8 mouse cellular contexts compared by ENCODE assay signal in the genomic region with DNA sequence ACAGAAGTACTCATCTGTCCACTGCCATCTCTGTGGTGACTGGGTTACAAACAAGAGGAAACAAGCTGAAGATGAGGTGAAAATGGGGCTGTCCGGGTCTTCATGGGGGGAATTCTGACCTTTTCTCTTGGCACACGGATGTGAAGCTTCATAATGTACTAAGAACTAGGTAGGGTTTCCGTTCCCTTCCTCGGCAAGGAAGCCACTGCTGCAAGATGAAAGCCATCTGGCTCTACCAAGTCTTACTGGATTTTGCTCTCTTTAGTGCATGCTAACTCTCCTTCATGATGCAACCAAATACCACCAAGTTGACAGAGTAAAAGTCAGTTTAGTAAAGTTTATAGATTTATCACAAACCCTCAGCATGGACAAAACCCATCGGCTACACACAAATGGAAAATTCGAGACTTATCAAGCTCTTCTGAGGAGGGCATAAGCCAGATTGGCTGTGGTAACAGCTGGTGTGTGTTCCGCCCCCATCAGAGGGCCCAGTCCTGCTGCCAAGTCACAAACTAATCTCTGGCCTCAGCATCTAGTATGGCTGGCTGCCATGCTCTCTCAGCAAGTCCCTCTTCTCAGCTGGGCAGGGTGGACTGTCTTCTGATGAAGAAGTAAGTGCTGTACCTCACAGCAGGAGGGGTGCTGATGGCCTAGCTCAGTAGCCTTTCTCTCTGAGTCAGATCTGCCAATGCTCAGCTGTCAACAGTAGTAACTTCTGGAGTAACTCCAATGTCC. TPM values are rescaled to one million over a fixed set of nuclear protein-coding genes. Genes with fewer than 3 reads are reported as not detected.
DNase-seq lines count a peak whose midpoint lies in the region; ATAC-seq and TF ChIP-seq lines count a peak whose summit lies in the region.
"Had no signal": no experiment of that assay in that cellular context is flagged by ENCODE, and none has a peak within 500 bp of the region (broad histone marks: within the 10 kb centered on the region; RNA-seq: fewer than 3 reads in every experiment).

No protein-coding gene starts in this region.

- peaks cover 26% of the 10 kb centered on the region for H3K4me1 ChIP-seq in limb, embryonic 14.5 days (ENCODE audit: control insufficient read depth, insufficient read depth, low read length)
- H3K4me1 ChIP-seq in limb, embryonic 10.5 days, result peaks cover 13% of the 10 kb centered on the region
- H3K4me1 ChIP-seq in testis, adult 2 months (ENCODE audit: control insufficient read depth, insufficient read depth, low read length), result no peaks in the 10 kb centered on the region
- H3K4me1 ChIP-seq: midbrain, embryonic 13.5 days had no signal

- no peak for TF ChIP-seq POLR2A in limb, embryonic 14.5 days (IDR thresholded peaks at IDR 0.05; ENCODE audit: borderline replicate concordance, extremely low read depth, insufficient read depth, insufficient read length)
- no peak for TF ChIP-seq POLR2A in testis, adult 2 months (IDR thresholded peaks at IDR 0.05; ENCODE audit: control insufficient read depth, low read depth, low read length)

- WGBS in limb, embryonic 14.5 days, result 78% methylated on average over 7 of the region's 7 CpGs
- 91% methylated on average over 7 of the region's 7 CpGs for WGBS in limb, embryonic 10.5 days

- ATAC-seq in limb, embryonic 14.5 days (ENCODE audit: low FRiP score, low read depth), result no peak
- ATAC-seq: midbrain, embryonic 13.5 days had no signal

- H3K4me2 ChIP-seq in limb, embryonic 14.5 days (replicated peaks; ENCODE audit: low read depth, low read length, severe bottlenecking), result no peak overlapping the region
- H3K4me2 ChIP-seq: midbrain, embryonic 13.5 days had no signal

- H3K27me3 ChIP-seq in limb, embryonic 14.5 days (ENCODE audit: control insufficient read depth, insufficient read depth, low read length), result no peaks in the 10 kb centered on the region
- H3K27me3 ChIP-seq in limb, embryonic 10.5 days (ENCODE audit: low read depth, poor library complexity, severe bottlenecking), result no peaks in the 10 kb centered on the region
- H3K27me3 ChIP-seq in testis, adult 2 months (ENCODE audit: control insufficient read depth, insufficient read depth, low read length), result no peaks in the 10 kb centered on the region
- H3K27me3 ChIP-seq: midbrain, embryonic 13.5 days had no signal

- peak; percentile 30 for DNase-seq in limb, embryonic 14.5 days (ENCODE audit: low spot score)
- no peak for DNase-seq in limb, embryonic 10.5 days (ENCODE audit: low spot score)
- DNase-seq in gastrocnemius, adult 18-20 months (ENCODE audit: low spot score), result peak; percentile 86
- DNase-seq in heart, postnatal 25 days (ENCODE audit: low spot score), result peak; percentile 79
- DNase-seq in adrenal gland, adult 8-10 months, result no peak
- no peak for DNase-seq in right cerebral cortex, postnatal 4 days

- no peaks in the 10 kb centered on the region for H3K9me3 ChIP-seq in limb, embryonic 14.5 days (ENCODE audit: control insufficient read depth, low read length)
- H3K9me3 ChIP-seq in limb, embryonic 10.5 days (replicated peaks), result no peaks in the 10 kb centered on the region
- H3K9me3 ChIP-seq: midbrain, embryonic 13.5 days had no signal

- H3K36me3 ChIP-seq in limb, embryonic 14.5 days (ENCODE audit: control insufficient read depth, insufficient read depth, low read length), result no peaks in the 10 kb centered on the region
- no peaks in the 10 kb centered on the region for H3K36me3 ChIP-seq in limb, embryonic 10.5 days
- no peaks in the 10 kb centered on the region for H3K36me3 ChIP-seq in testis, adult 2 months (ENCODE audit: control insufficient read depth, insufficient read depth, low read length)
- H3K36me3 ChIP-seq: midbrain, embryonic 13.5 days had no signal

- no peak for TF ChIP-seq CTCF in testis, adult 2 months (IDR thresholded peaks at IDR 0.05; ENCODE audit: control insufficient read depth, insufficient read depth, insufficient replicate concordance, low read depth, low read length)

- intact Hi-C loops in heart, postnatal 25 days (cut with DNase I), result loop anchor here (2.0 kb wide), 1 partner anchor 14 kb away; no protein-coding TSS in a partner anchor

- H3K9ac ChIP-seq in limb, embryonic 14.5 days (ENCODE audit: low read depth, low read length, severe bottlenecking), result no peak overlapping the region
- H3K9ac ChIP-seq: midbrain, embryonic 13.5 days had no signal

- H3K4me3 ChIP-seq in limb, embryonic 14.5 days (replicated peaks; ENCODE audit: low read length), result no peak overlapping the region
- no peak overlapping the region for H3K4me3 ChIP-seq in limb, embryonic 10.5 days
- H3K4me3 ChIP-seq in testis, adult 2 months (ENCODE audit: control insufficient read depth, low read depth, low read length), result no peak overlapping the region
- H3K4me3 ChIP-seq: midbrain, embryonic 13.5 days had no signal

- H3K27ac ChIP-seq in limb, embryonic 14.5 days (replicated peaks; ENCODE audit: low read depth, low read length), result no peak overlapping the region
- no peak overlapping the region for H3K27ac ChIP-seq in limb, embryonic 10.5 days
- H3K27ac ChIP-seq in testis, adult 2 months (ENCODE audit: control insufficient read depth, insufficient read depth, low read depth, low read length), result 0 out of 2 replicates have a peak overlapping the region, but pooled peaks have one; percentile 23
- H3K27ac ChIP-seq: midbrain, embryonic 13.5 days had no signal

RNA-seq across cellular contexts. Expression of gene Spata5, which starts 20.9 kb away (rescaled TPM):
- 5.7 and 9.6 TPM in 2 replicates for polyA plus RNA-seq in limb, embryonic 14.5 days (2012; rRNA removed)
- polyA plus RNA-seq in limb, embryonic 14.5 days (2014; fragmentation: Nextera tagmentation; extraction: Ambion mirVana), result 39.9 and 40.2 TPM in 2 replicates
- polyA plus RNA-seq in limb, embryonic 10.5 days (2016; fragmentation: Nextera tagmentation; extraction: Ambion mirVana), result 52.7 and 53.3 TPM in 2 replicates
- 10 to 100 TPM in 1 of 2 experiments, 1 to 10 TPM in 1; 8.2 to 11.0 TPM for total RNA-seq in gastrocnemius, adult 18-20 months (2021)
- total RNA-seq in heart, postnatal 25 days (2021), result 10 to 100 TPM; 11.9 to 13.7 TPM
- 14.2 and 16.3 TPM in 2 replicates for polyA plus RNA-seq in testis, adult 2 months (2012; rRNA removed)
- total RNA-seq in adrenal gland, adult 8-10 months (2022), result 10 to 100 TPM; 35.1 to 47.3 (median 38.7) TPM

RNA-seq across cellular contexts. Expression of gene Nudt6, which starts 21.2 kb away (rescaled TPM):
- 7.2 and 8.9 TPM in 2 replicates for polyA plus RNA-seq in limb, embryonic 14.5 days (2012; rRNA removed)
- polyA plus RNA-seq in limb, embryonic 14.5 days (2014; fragmentation: Nextera tagmentation; extraction: Ambion mirVana), result 5.0 and 5.9 TPM in 2 replicates
- polyA plus RNA-seq in limb, embryonic 10.5 days (2016; fragmentation: Nextera tagmentation; extraction: Ambion mirVana), result 3.9 and 4.7 TPM in 2 replicates
- total RNA-seq in gastrocnemius, adult 18-20 months (2021), result 10 to 100 TPM; 25.4 to 26.8 TPM
- 10 to 100 TPM; 28.2 to 30.5 TPM for total RNA-seq in heart, postnatal 25 days (2021)
- 4.1 and 5.1 TPM in 2 replicates for polyA plus RNA-seq in testis, adult 2 months (2012; rRNA removed)
- 10 to 100 TPM; 16.4 to 21.7 (median 20.4) TPM for total RNA-seq in adrenal gland, adult 8-10 months (2022)

RNA-seq across cellular contexts. Expression of gene Fgf2, which starts 50.7 kb away (rescaled TPM):
- polyA plus RNA-seq in limb, embryonic 14.5 days (2012; rRNA removed), result 12.7 and 12.9 TPM in 2 replicates
- 10.5 and 10.8 TPM in 2 replicates for polyA plus RNA-seq in limb, embryonic 14.5 days (2014; fragmentation: Nextera tagmentation; extraction: Ambion mirVana)
- 0.64 and 0.98 TPM in 2 replicates for polyA plus RNA-seq in limb, embryonic 10.5 days (2016; fragmentation: Nextera tagmentation; extraction: Ambion mirVana)
- total RNA-seq in gastrocnemius, adult 18-20 months (2021), result 10 to 100 TPM in 1 of 2 experiments, 1 to 10 TPM in 1; 5.7 to 10.1 TPM
- 10 to 100 TPM in 1 of 2 experiments, 1 to 10 TPM in 1; 5.5 to 11.3 TPM for total RNA-seq in heart, postnatal 25 days (2021)
- polyA plus RNA-seq in testis, adult 2 months (2012; rRNA removed), result 0.57 and 0.75 TPM in 2 replicates
- total RNA-seq in adrenal gland, adult 8-10 months (2022), result 1 to 10 TPM; 3.9 to 9.8 (median 7.4) TPM

Comparison
In these comparisons a context has a peak if more than half of its experiments do, and no peak if none do; other contexts are left out.
1. DNase-seq: peak in limb, embryonic 14.5 days (single experiment), gastrocnemius, adult 18-20 months (single experiment) and heart, postnatal 25 days (single experiment); none in limb, embryonic 10.5 days (single experiment), adrenal gland, adult 8-10 months (single experiment) and right cerebral cortex, postnatal 4 days (single experiment).